ENCODE assay signal across 11 mouse cellular contexts in the genomic region with DNA sequence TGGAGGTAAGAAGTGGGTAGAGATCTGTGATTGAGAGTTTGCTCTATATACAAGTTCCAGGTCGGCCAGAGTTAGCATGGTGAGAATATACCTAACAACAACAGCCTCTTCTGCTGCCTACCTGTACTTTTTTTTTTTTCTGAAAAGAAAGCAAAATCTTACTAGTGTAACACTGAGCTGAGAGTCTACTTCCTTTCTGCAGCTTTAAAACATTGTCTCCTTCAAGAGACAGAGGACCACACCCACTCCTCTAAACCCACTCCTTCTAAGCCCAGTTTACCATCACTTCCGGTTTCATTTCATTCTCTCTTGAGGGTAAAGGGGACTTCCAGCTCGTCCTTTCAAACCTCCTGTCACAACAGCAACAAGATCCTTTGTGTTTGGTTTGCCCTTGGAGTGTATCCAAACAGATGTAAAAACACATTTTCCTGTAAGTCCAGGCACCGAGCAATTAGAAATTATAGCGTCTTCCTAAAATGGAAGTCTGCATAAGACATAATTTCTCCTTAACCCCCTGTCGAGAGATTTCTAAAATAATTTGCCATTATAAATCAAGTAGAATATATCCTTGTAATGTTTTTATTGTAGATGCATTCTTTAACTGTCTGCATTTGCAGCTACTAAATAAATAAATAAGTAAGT. TPM values are rescaled to one million over a fixed set of nuclear protein-coding genes. Genes with fewer than 3 reads are reported as not detected.
DNase-seq lines count a peak whose midpoint lies in the region; ATAC-seq and TF ChIP-seq lines count a peak whose summit lies in the region.
"Had no signal": no experiment of that assay in that cellular context is flagged by ENCODE, and none has a peak within 500 bp of the region (broad histone marks: within the 10 kb centered on the region; RNA-seq: fewer than 3 reads in every experiment).

No protein-coding gene starts in this region.

- WGBS in kidney, postnatal 0 days = 42% methylated on average over 6 of the region's 6 CpGs
- 58% methylated on average over 6 of the region's 6 CpGs for WGBS in liver, embryonic 11.5 days

- no peak overlapping the region for H3K9ac ChIP-seq in kidney, postnatal 0 days (ENCODE audit: low read depth, low read length)
- no peak overlapping the region for H3K9ac ChIP-seq in liver, embryonic 11.5 days (ENCODE audit: low read depth, low read length)

- DNase-seq in kidney, postnatal 0 days (ENCODE audit: low spot score) = peak; percentile 70
- DNase-seq in kidney, postnatal 25 days = no peak
- peak; percentile 71 for DNase-seq in MN1 (ENCODE audit: low spot score)
- no peak for DNase-seq in liver, embryonic 11.5 days (ENCODE audit: low spot score)
- DNase-seq in splenic B cell, adult 2 months (ENCODE audit: low read depth, low spot score) = peak; percentile 91
- no peak for DNase-seq in urinary bladder, postnatal 14 days (ENCODE audit: low spot score)
- DNase-seq in frontal cortex, postnatal 25 days (ENCODE audit: low spot score in 2 of 2) = no peak
- DNase-seq: cerebellum, postnatal 36 days; kidney, postnatal 4 days; right cerebral cortex, postnatal 14 days had no signal

- peak overlapping the region; percentile 6; the same call in 1 of the 2 replicates for H3K4me2 ChIP-seq in kidney, postnatal 0 days (ENCODE audit: low read length)
- peak overlapping the region; percentile 28; the same call in 1 of the 2 replicates for H3K4me2 ChIP-seq in liver, embryonic 11.5 days

- peak overlapping the region; percentile 8; the same call in 1 of the 2 replicates for H3K4me3 ChIP-seq in kidney, postnatal 0 days (replicated peaks; ENCODE audit: low read depth, low read length)
- H3K4me3 ChIP-seq in liver, embryonic 11.5 days (ENCODE audit: low read depth, low read length) = no peak overlapping the region

- TF ChIP-seq CTCF in kidney, postnatal 0 days (IDR thresholded peaks at IDR 0.05; ENCODE audit: low read depth) = no peak

- no peak overlapping the region for H3K27ac ChIP-seq in kidney, postnatal 0 days
- H3K27ac ChIP-seq in liver, embryonic 11.5 days (ENCODE audit: low read depth, low read length) = no peak overlapping the region

- H3K4me1 ChIP-seq in kidney, postnatal 0 days (replicated peaks; ENCODE audit: insufficient read depth, low read length) = peaks cover 4% of the 10 kb centered on the region; the same call in 1 of the 2 replicates
- peaks cover 6% of the 10 kb centered on the region for H3K4me1 ChIP-seq in liver, embryonic 11.5 days (replicated peaks; ENCODE audit: control insufficient read depth, insufficient read depth, low read length)

- no peaks in the 10 kb centered on the region for H3K27me3 ChIP-seq in kidney, postnatal 0 days (ENCODE audit: insufficient read depth, low read length)
- no peaks in the 10 kb centered on the region; the same call in 1 of the 2 replicates for H3K27me3 ChIP-seq in liver, embryonic 11.5 days (replicated peaks; ENCODE audit: control insufficient read depth, insufficient read depth, low read length)
- no peaks in the 10 kb centered on the region for H3K27me3 ChIP-seq in splenic B cell, adult 2 months (ENCODE audit: control insufficient read depth, insufficient read depth, low read length, poor library complexity, severe bottlenecking)

- no peaks in the 10 kb centered on the region for H3K9me3 ChIP-seq in kidney, postnatal 0 days (replicated peaks; ENCODE audit: low read length)
- no peaks in the 10 kb centered on the region for H3K9me3 ChIP-seq in liver, embryonic 11.5 days (ENCODE audit: control insufficient read depth, low read length)

- ATAC-seq in kidney, postnatal 0 days (replicated peaks; ENCODE audit: low FRiP score, low read depth) = no peak
- no peak for ATAC-seq in liver, embryonic 11.5 days (replicated peaks; ENCODE audit: low FRiP score)
- no peak for ATAC-seq in megakaryocyte-erythroid progenitor cell, adult 5-6 weeks (replicated peaks; ENCODE audit: low FRiP score, low TSS enrichment, poor library complexity, severe bottlenecking)

- no peaks in the 10 kb centered on the region for H3K36me3 ChIP-seq in kidney, postnatal 0 days (ENCODE audit: insufficient read depth, low read length)
- H3K36me3 ChIP-seq in liver, embryonic 11.5 days (ENCODE audit: control insufficient read depth, insufficient read depth, low read length) = peaks cover 8% of the 10 kb centered on the region
- peaks cover 5% of the 10 kb centered on the region for H3K36me3 ChIP-seq in splenic B cell, adult 2 months (ENCODE audit: control insufficient read depth, insufficient read depth, low read length, poor library complexity, severe bottlenecking)

RNA-seq across cellular contexts. Expression of gene Tfam, which starts 1.5 kb away (rescaled TPM):
- polyA plus RNA-seq in kidney, postnatal 0 days (2015; fragmentation: Nextera tagmentation; extraction: Ambion mirVana) = 75.2 and 77.9 TPM in 2 replicates
- 104 and 105 TPM in 2 replicates for polyA plus RNA-seq in liver, embryonic 11.5 days (2014; fragmentation: Nextera tagmentation; extraction: Ambion mirVana)
- total RNA-seq in megakaryocyte-erythroid progenitor cell, adult 5-6 weeks (2014; fragmentation: Nextera tagmentation) = 45.5 and 81.4 TPM in 2 replicates
- 177 and 190 TPM in 2 replicates for total RNA-seq in megakaryocyte-erythroid progenitor cell, adult 5-6 weeks (2017)

RNA-seq across cellular contexts. Expression of gene Ube2d1, which starts 45.5 kb away (rescaled TPM):
- polyA plus RNA-seq in kidney, postnatal 0 days (2015; fragmentation: Nextera tagmentation; extraction: Ambion mirVana) = 56.4 and 58.0 TPM in 2 replicates
- 34.7 and 41.6 TPM in 2 replicates for polyA plus RNA-seq in liver, embryonic 11.5 days (2014; fragmentation: Nextera tagmentation; extraction: Ambion mirVana)
- total RNA-seq in megakaryocyte-erythroid progenitor cell, adult 5-6 weeks (2014; fragmentation: Nextera tagmentation) = 21.4 and 24.8 TPM in 2 replicates
- 7.8 and 12.4 TPM in 2 replicates for total RNA-seq in megakaryocyte-erythroid progenitor cell, adult 5-6 weeks (2017)

Comparison
In these comparisons a context has a peak if more than half of its experiments do, and no peak if none do; other contexts are left out.
1. DNase-seq: peak in kidney, postnatal 0 days (single experiment), MN1 (single experiment) and splenic B cell, adult 2 months (single experiment); none in kidney, postnatal 25 days (0 of 2), liver, embryonic 11.5 days (single experiment), urinary bladder, postnatal 14 days (single experiment) and frontal cortex, postnatal 25 days (0 of 2).